Mouse (Mus musculus): ENCODE data around the gene Arhgef3. TPM values are rescaled to one million over a fixed set of nuclear protein-coding genes. Genes with fewer than 3 reads are reported as not detected.
A peak's percentile ranks its signal among the peaks of the same experiment; 100 is the strongest.

Arhgef3 gene
- polyA plus RNA-seq, 1 experiment from 2014 or later, result 18.5 TPM

GRCm38 (mm10) chr14:27130031-27130430, 15.3 kb downstream of the Arhgef3 start:
- no peak overlapping the region for H3K27ac ChIP-seq (ENCODE audit: low read length)
- H3K27me3 ChIP-seq (ENCODE audit: control insufficient read depth, insufficient read depth, low read length), result no peaks in the 10 kb centered on the region
- no peak overlapping the region for H3K4me2 ChIP-seq (ENCODE audit: low read depth, low read length)
- ATAC-seq (replicated peaks; ENCODE audit: extremely low read depth, insufficient read depth, low FRiP score), result no peak
- no peak overlapping the region for H3K9ac ChIP-seq (ENCODE audit: low read length)
- H3K9me3 ChIP-seq (replicated peaks; ENCODE audit: control insufficient read depth, low read length), result no peaks in the 10 kb centered on the region
- WGBS, result 93% methylated on average over 3 of the region's 3 CpGs
- no peak overlapping the region for H3K4me3 ChIP-seq (ENCODE audit: low read length)
- no peaks in the 10 kb centered on the region for H3K4me1 ChIP-seq (ENCODE audit: control insufficient read depth, insufficient read depth, low read length)
- H3K36me3 ChIP-seq (ENCODE audit: control insufficient read depth, insufficient read depth), result no peaks in the 10 kb centered on the region

- 54% methylated on average over 1 of the region's 1 CpGs for WGBS
These were observed 16.0 kb downstream of the Arhgef3 start for GRCm38 (mm10) chr14:27130676-27131075.

GRCm38 (mm10) chr14:27131521-27131920, 16.8 kb downstream of the Arhgef3 start:
- no peak for ATAC-seq (replicated peaks; ENCODE audit: extremely low read depth, insufficient read depth, low FRiP score)
- Histone ChIP-seq H3K27me3 (ENCODE audit: control insufficient read depth, insufficient read depth, low read length) (no peaks in the 10 kb centered on the region), H3K4me3 (ENCODE audit: low read length) (no peak overlapping the region), H3K9ac (ENCODE audit: low read length) (no peak overlapping the region), H3K4me1 (ENCODE audit: control insufficient read depth, insufficient read depth, low read length) (no peaks in the 10 kb centered on the region), H3K36me3 (ENCODE audit: control insufficient read depth, insufficient read depth) (no peaks in the 10 kb centered on the region), H3K4me2 (ENCODE audit: low read depth, low read length) (no peak overlapping the region), H3K9me3 (replicated peaks; ENCODE audit: control insufficient read depth, low read length) (no peaks in the 10 kb centered on the region), H3K27ac (ENCODE audit: low read length) (no peak overlapping the region)
- WGBS, result 64% methylated on average over 1 of the region's 1 CpGs

More at GRCm38 (mm10) chr14:27130676-27131075, 16.0 kb downstream of the Arhgef3 start:
- no peak overlapping the region for H3K27ac ChIP-seq (ENCODE audit: low read length)
- H3K9me3 ChIP-seq (replicated peaks; ENCODE audit: control insufficient read depth, low read length), result no peaks in the 10 kb centered on the region
- no peak overlapping the region for H3K4me3 ChIP-seq (ENCODE audit: low read length)
- ATAC-seq (replicated peaks; ENCODE audit: extremely low read depth, insufficient read depth, low FRiP score), result no peak
- H3K36me3 ChIP-seq (ENCODE audit: control insufficient read depth, insufficient read depth), result no peaks in the 10 kb centered on the region
- H3K27me3 ChIP-seq (ENCODE audit: control insufficient read depth, insufficient read depth, low read length), result no peaks in the 10 kb centered on the region
- H3K4me1 ChIP-seq (ENCODE audit: control insufficient read depth, insufficient read depth, low read length), result no peaks in the 10 kb centered on the region
- no peak overlapping the region for H3K4me2 ChIP-seq (ENCODE audit: low read depth, low read length)
- H3K9ac ChIP-seq (ENCODE audit: low read length), result no peak overlapping the region

- WGBS, result 92% methylated on average over 9 of the region's 9 CpGs
- Histone ChIP-seq H3K27me3 (ENCODE audit: control insufficient read depth, insufficient read depth, low read length) (no peaks in the 10 kb centered on the region), H3K36me3 (ENCODE audit: control insufficient read depth, insufficient read depth) (no peaks in the 10 kb centered on the region), H3K4me2 (ENCODE audit: low read depth, low read length) (no peak overlapping the region), H3K27ac (ENCODE audit: low read length) (no peak overlapping the region), H3K4me3 (ENCODE audit: low read length) (no peak overlapping the region), H3K9ac (ENCODE audit: low read length) (no peak overlapping the region), H3K9me3 (replicated peaks; ENCODE audit: control insufficient read depth, low read length) (no peaks in the 10 kb centered on the region), H3K4me1 (ENCODE audit: control insufficient read depth, insufficient read depth, low read length) (peaks cover 4% of the 10 kb centered on the region; the same call in 1 of the 2 replicates)
- no peak for ATAC-seq (replicated peaks; ENCODE audit: extremely low read depth, insufficient read depth, low FRiP score)
These were observed 24.2 kb downstream of the Arhgef3 start for GRCm38 (mm10) chr14:27138891-27139290.

GRCm38 (mm10) chr14:27139968-27140367, 25.3 kb downstream of the Arhgef3 start:
- no peak for ATAC-seq (replicated peaks; ENCODE audit: extremely low read depth, insufficient read depth, low FRiP score)
- H3K9me3 ChIP-seq (replicated peaks; ENCODE audit: control insufficient read depth, low read length), result no peaks in the 10 kb centered on the region
- H3K4me3 ChIP-seq (ENCODE audit: low read length), result no peak overlapping the region
- H3K4me1 ChIP-seq (ENCODE audit: control insufficient read depth, insufficient read depth, low read length), result peaks cover 8% of the 10 kb centered on the region
- H3K27ac ChIP-seq (ENCODE audit: low read length), result no peak overlapping the region
- no peak overlapping the region for H3K9ac ChIP-seq (ENCODE audit: low read length)
- H3K27me3 ChIP-seq (ENCODE audit: control insufficient read depth, insufficient read depth, low read length), result no peaks in the 10 kb centered on the region
- no peaks in the 10 kb centered on the region for H3K36me3 ChIP-seq (ENCODE audit: control insufficient read depth, insufficient read depth)
- H3K4me2 ChIP-seq (ENCODE audit: low read depth, low read length), result no peak overlapping the region
- WGBS, result 85% methylated on average over 3 of the region's 3 CpGs

- no peak overlapping the region for H3K27ac ChIP-seq (ENCODE audit: low read length)
- H3K4me3 ChIP-seq (ENCODE audit: low read length), result no peak overlapping the region
- no peaks in the 10 kb centered on the region for H3K27me3 ChIP-seq (ENCODE audit: control insufficient read depth, insufficient read depth, low read length)
- H3K4me1 ChIP-seq (ENCODE audit: control insufficient read depth, insufficient read depth, low read length), result peaks cover 15% of the 10 kb centered on the region
- H3K36me3 ChIP-seq (ENCODE audit: control insufficient read depth, insufficient read depth), result no peaks in the 10 kb centered on the region
- H3K9ac ChIP-seq (ENCODE audit: low read length), result no peak overlapping the region
- ATAC-seq (replicated peaks; ENCODE audit: extremely low read depth, insufficient read depth, low FRiP score), result no peak
- WGBS, result 25% methylated on average over 3 of the region's 3 CpGs
- H3K9me3 ChIP-seq (replicated peaks; ENCODE audit: control insufficient read depth, low read length), result no peaks in the 10 kb centered on the region
- H3K4me2 ChIP-seq (ENCODE audit: low read depth, low read length), result no peak overlapping the region
These were observed 26.8 kb downstream of the Arhgef3 start for GRCm38 (mm10) chr14:27141486-27141885.

GRCm38 (mm10) chr14:27142680-27143079, 28.0 kb downstream of the Arhgef3 start:
- no peak for ATAC-seq (replicated peaks; ENCODE audit: extremely low read depth, insufficient read depth, low FRiP score)
- Histone ChIP-seq H3K4me1 (ENCODE audit: control insufficient read depth, insufficient read depth, low read length) (peaks cover 20% of the 10 kb centered on the region), H3K9ac (ENCODE audit: low read length) (no peak overlapping the region), H3K4me2 (ENCODE audit: low read depth, low read length) (no peak overlapping the region), H3K27ac (ENCODE audit: low read length) (no peak overlapping the region), H3K9me3 (replicated peaks; ENCODE audit: control insufficient read depth, low read length) (no peaks in the 10 kb centered on the region), H3K36me3 (ENCODE audit: control insufficient read depth, insufficient read depth) (no peaks in the 10 kb centered on the region), H3K4me3 (ENCODE audit: low read length) (no peak overlapping the region), H3K27me3 (ENCODE audit: control insufficient read depth, insufficient read depth, low read length) (no peaks in the 10 kb centered on the region)
- 94% methylated on average over 5 of the region's 5 CpGs for WGBS

GRCm38 (mm10) chr14:27145171-27146045, 30.7 kb downstream of the Arhgef3 start:
- WGBS, result 48% methylated on average over 8 of the region's 8 CpGs
- H3K4me2 ChIP-seq (ENCODE audit: low read depth, low read length), result no peak overlapping the region
- no peak for ATAC-seq (replicated peaks; ENCODE audit: extremely low read depth, insufficient read depth, low FRiP score)
- H3K27me3 ChIP-seq (ENCODE audit: control insufficient read depth, insufficient read depth, low read length), result no peaks in the 10 kb centered on the region
- H3K36me3 ChIP-seq (ENCODE audit: control insufficient read depth, insufficient read depth), result no peaks in the 10 kb centered on the region
- peaks cover 32% of the 10 kb centered on the region for H3K4me1 ChIP-seq (ENCODE audit: control insufficient read depth, insufficient read depth, low read length)
- no peaks in the 10 kb centered on the region for H3K9me3 ChIP-seq (replicated peaks; ENCODE audit: control insufficient read depth, low read length)
- peak overlapping the region; percentile 66 for H3K27ac ChIP-seq (ENCODE audit: low read length)
- H3K9ac ChIP-seq (ENCODE audit: low read length), result peak overlapping the region; percentile 45; the same call in 1 of the 2 replicates
- no peak overlapping the region for H3K4me3 ChIP-seq (ENCODE audit: low read length)

- H3K27me3 ChIP-seq (ENCODE audit: control insufficient read depth, insufficient read depth, low read length), result no peaks in the 10 kb centered on the region
- no peak for ATAC-seq (replicated peaks; ENCODE audit: extremely low read depth, insufficient read depth, low FRiP score)
- H3K9me3 ChIP-seq (replicated peaks; ENCODE audit: control insufficient read depth, low read length), result no peaks in the 10 kb centered on the region
- H3K4me1 ChIP-seq (ENCODE audit: control insufficient read depth, insufficient read depth, low read length), result peaks cover 42% of the 10 kb centered on the region
- H3K4me2 ChIP-seq (ENCODE audit: low read depth, low read length), result no peak overlapping the region
- no peak overlapping the region for H3K9ac ChIP-seq (ENCODE audit: low read length)
- H3K27ac ChIP-seq (ENCODE audit: low read length), result peak overlapping the region; percentile 14; the same call in 1 of the 2 replicates
- 40% methylated on average over 7 of the region's 7 CpGs for WGBS
- H3K36me3 ChIP-seq (ENCODE audit: control insufficient read depth, insufficient read depth), result no peaks in the 10 kb centered on the region
- no peak overlapping the region for H3K4me3 ChIP-seq (ENCODE audit: low read length)
These were observed 33.0 kb downstream of the Arhgef3 start for GRCm38 (mm10) chr14:27147726-27148125.

All from heart, embryonic 16.5 days (tissue).